Mouse (Mus musculus) brain, embryonic 14.5 days (tissue): ENCODE data around the gene Ropn1.

Source experiments
- CTCF ChIP-seq: fragments of 200-500 bp; IDR thresholded peaks from 2 replicates; pipeline ENCODE4 v1.5.1; 2012; ENCODE audit warnings: inconsistent platforms, mild to moderate bottlenecking, moderate library complexity, borderline replicate concordance; ENCODE audit not compliant: insufficient read depth, insufficient read length; ENCODE audit errors: extremely low read depth
- POLR2A ChIP-seq: fragments of 200-500 bp; IDR thresholded peaks from 2 replicates; pipeline ENCODE4 v1.6.1; 2012; ENCODE audit warnings: mild to moderate bottlenecking, inconsistent platforms, borderline replicate concordance; ENCODE audit not compliant: poor library complexity, insufficient read depth, insufficient read length, severe bottlenecking; ENCODE audit errors: extremely low read depth

GRCm38 (mm10) chr16:34668341-34668740 is 18.6 kb downstream of the Ropn1 start:
- TF ChIP-seq CTCF (no peak), POLR2A (no peak)
